Mouse (Mus musculus): Measurements from ENCODE around the gene Cd164l2.

The Cd164l2 gene

DNA sequence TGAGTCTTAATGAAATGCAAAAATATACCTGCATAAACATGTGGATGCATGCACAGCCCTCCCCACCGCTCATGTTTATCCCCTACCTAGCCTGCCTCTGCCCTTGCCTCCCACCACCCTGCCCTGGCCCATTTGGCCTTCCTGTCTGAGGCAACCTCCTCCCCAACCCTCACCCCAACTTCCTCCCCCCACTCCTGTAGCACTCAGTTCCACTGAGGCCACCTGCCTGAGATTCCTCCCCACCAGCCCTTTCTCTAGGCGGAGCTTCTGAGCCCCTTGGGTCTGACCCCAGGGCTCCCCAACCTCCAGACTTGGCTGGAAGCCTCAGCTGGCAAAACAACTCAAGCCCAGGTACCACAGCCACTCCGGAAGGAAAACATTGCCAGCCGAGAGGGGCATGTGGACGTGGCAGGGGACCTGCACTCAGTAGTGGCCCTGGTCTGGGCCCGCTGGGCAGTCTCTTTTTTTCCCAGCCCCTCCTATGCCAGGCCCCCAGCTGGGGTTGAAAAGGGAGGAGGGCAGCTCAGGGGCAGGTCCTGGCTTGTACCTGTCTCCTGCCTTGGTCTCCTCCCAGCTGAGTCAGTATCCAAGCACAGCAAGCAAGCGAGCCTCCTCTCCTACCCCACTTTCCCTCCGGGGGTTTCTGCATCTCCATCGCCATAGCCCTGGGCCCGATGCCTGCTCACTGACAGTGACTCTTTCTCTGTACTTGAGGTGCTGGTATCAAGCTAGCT, 49.9 kb downstream of the Cd164l2 start:
- no peak for DNase-seq

DNA sequence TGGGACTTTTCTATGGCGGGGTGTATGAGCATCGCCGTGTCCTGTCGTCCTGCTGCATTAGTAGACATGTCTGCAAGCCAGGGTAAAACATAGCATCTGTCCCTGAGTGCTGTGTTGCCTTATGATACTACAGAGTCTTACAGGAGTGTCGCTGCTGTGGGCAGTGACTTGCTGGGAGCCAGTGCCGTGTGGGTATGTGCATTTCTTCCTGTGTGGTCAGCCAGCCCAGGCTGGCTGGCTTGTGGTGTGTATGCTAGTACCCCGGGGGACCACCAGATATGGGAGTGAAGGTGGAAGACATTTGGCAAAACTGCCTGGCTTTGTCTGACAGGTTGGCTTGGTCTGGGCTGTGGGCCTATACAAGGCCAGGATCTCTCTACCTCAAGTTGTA, 50.4 kb downstream of the Cd164l2 start:
- no peak for DNase-seq

DNA sequence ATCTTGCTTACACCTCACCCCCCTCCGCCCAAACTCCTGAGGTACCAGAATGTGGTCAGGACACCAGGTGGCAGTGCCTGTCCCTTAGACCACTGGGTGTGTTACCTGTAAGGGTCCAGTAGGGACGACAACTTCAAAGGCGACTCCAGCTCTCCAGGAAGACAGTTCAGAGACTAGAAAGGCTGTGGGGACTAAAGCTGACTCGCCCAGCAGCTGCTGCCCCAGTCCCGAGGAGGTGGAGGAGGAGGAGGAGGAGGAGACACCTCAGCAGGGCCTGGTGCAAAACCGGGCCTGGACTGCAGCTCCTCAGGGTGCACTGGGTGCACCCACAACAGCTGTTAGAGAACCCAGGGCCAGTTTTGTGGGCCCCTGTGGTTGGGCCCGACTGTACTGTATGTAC, 51.0 kb downstream of the Cd164l2 start, which contains the start of gene Sytl1:
Gene Sytl1, minus strand, starts transcription at position 232 of the 400 bp plus-strand sequence.
- DNase-seq, result no peak

DNA sequence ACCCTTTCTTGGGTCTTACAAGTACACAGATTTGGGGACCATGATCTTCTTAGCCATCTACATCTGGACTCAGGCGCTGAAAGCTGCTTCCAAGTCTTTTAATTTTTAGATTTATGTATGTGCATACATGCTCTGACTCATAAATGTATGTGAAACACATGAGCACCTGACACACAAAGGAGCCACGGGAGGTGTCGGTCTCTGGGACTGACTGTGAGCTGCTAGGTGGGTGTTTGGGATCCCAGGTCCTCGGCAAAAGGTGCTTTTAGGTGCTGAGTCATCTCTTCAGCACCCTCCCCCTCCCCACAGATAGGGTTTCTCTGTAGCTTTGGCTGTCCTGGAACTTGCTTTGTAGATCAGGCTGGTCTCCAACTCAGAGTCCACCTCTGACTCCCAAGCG, 51.8 kb downstream of the Cd164l2 start:
- DNase-seq, result no peak

DNA sequence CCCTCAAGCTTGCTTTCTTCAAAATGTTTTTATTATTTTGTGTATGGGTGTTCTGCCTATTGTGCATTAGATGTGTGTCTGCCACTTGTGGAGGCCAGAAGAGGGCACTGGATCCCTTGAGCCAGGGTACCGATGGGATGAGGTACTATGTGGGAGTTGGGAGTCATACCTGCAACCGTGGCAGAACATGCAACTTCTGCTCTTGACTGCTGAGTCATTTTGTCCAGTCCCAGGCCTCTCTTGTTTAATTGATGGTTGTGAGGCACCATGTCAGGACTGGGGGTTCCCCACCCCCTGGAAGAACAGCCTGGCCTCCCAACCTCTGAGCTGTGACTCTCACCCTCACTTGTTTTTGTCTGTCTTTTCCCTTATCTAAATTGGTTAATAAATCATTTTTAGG, 52.6 kb downstream of the Cd164l2 start:
- DNase-seq, result no peak

DNA sequence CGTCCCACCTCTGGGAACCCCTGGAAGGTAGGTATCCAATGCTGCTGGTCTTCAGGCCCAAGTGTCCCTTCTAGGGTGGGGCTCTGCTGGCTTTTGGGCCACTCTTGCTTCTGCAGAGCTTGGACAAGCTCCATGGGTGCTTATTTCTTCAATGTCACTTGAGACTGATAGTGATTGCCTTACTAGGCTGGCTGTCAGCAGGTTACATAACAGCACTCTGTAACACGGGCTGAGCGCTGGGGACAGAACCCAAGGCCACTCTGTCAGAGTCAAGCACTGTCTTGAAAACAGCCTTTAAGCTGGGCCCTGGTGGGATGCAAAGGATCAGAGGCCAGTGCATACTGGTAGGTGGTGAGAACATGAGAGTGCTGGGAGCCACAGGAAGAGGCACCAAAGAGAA, 53.4 kb downstream of the Cd164l2 start:
- no peak for DNase-seq

DNA sequence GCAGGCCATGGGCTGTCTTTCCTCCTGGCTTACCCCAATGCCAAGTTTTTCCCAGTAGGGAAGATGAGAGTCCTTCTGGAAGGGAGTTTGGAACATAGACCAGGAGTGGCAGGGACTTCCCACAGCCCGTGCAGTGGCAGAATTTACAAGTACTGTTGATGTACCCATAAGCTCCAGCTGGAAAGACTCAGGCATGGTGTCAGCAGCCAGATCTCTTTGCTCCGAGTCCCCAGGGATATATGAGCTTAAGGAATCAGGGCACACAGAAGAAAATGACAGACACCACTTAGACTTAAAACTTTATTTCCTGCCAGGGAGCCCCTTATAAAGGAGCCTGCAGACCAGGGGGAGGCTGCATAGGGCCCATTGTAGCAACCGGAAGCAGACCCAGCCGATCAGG, 53.8 kb downstream of the Cd164l2 start:
- DNase-seq, result no peak

DNA sequence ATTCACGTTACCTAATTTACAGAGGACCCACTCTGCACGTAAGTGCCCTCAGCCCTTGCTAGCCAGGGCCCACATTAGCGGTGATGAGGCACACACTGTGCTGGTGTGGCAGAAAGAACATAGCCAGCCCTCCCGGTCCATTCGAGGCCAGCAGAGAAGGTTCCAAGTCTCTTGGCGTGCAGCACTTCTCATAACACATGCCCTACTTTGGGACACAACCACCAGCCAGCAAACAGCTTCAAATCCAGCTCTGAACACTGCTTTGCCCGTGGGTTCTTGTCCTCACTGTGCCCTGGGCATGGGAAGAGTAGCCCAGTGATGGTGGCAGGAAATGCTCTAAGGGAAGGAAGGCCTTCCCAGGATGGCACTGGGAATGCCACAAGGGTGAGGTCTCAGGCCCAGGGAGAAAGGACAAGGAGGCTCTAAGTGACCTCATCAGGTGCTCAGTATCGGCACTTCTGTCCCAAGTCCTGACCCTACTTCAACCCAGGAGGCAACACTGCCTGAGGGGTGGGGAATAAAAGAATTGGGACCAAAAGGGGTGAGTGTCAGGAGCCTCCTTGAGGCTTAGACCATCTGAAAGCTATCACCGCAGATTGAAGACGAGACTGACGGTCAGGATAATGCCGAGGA, 54.4 kb downstream of the Cd164l2 start:
- no peak for DNase-seq

DNA sequence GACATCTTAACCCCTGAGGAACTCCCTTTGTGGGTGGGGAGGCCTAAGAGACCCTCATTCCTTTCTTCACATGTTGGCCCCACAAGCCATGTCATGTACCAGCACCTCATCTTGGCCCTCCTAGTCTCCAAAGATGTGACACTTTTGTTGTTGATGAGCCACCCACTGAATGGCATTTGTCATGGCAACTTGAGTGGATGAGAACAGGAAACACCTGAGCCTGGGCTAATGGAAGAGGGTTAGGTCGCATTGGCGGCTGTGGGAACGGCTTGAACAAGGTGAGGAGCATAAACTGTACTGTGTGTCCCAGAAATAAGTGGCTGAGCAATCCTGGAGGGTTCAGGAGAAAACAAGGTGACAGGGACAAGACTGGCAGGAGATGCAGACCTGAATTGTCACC, 57.0 kb downstream of the Cd164l2 start:
- DNase-seq, result no peak

DNA sequence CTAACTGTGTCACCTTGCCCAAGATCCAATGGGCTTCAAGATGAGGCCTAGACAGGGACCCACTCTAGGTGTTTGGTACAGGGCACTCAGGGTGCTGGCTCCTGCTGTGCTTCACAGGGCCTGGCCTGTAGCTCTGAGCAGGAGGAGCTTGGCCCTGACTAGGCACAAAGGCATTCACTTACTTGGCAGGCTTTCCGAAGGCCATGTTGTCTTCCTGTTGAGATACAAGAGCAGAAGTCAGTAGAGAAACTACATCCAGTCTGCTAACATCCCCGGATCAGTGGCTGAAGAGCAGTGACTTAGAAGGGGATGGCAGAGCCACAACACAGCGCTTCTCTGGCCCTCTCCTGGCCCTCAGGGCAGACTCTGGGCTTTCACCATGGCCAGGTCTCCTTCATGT, 57.7 kb downstream of the Cd164l2 start:
- no peak for DNase-seq

DNA sequence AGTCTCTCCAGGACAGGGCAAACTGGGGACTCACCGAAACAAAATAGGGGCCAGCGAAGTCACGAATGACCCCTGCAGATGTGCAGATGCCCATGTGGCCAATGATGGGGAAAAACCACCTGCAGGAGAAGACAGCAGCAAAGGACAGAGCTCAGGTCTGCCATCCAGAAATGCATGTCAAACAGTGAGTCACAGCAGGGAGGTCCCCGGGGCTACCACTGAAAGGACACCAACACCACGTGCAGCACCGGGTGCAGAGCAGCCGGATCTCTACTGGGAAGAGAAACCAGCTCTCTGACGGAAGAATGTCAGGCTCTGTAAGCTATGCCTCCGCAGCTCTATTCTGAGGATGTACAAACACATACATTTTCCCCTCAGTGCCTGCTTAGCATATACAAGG, 59.0 kb downstream of the Cd164l2 start:
- no peak for DNase-seq

All from right cerebral cortex, adult 18-20 months (tissue).